Mouse (Mus musculus) intestine, embryonic 14.5 days (tissue): ENCODE measurements around the gene Adra2b. TPM values are rescaled to one million over a fixed set of nuclear protein-coding genes. Genes with fewer than 3 reads are reported as not detected.

Experiments
- ATAC-seq: fragments of 200-750 bp; cut with Nextera tagmentation; replicated peaks from 2 replicates; pipeline ENCODE4 v1.8.0; 2017; ENCODE audit warnings: low read depth, moderate number of reproducible peaks, moderate TSS enrichment, moderate library complexity; ENCODE audit not compliant: low FRiP score, low TSS enrichment
- DNase-seq: peaks from one replicate; pipeline ENCODE4 v3.0.0-alpha.2; 2018; ENCODE audit warnings: low spot score
- H3K27ac ChIP-seq: fragments of 300-500 bp; sonication (generic); 2 replicates; pipeline ENCODE4 v1.5.1; 2014; ENCODE audit warnings: low read depth, mild to moderate bottlenecking, control low read depth
- H3K27me3 ChIP-seq: fragments of 300-500 bp; sonication (generic); replicated peaks from 2 replicates; pipeline ENCODE4 v1.6.1; 2014; ENCODE audit warnings: low read length, control low read depth; ENCODE audit not compliant: control insufficient read depth, insufficient read depth
- H3K36me3 ChIP-seq: fragments of 300-500 bp; sonication (generic); 2 replicates; pipeline ENCODE4 v1.6.1; 2014; ENCODE audit warnings: low read length, control low read depth; ENCODE audit not compliant: control insufficient read depth, insufficient read depth
- H3K4me1 ChIP-seq: fragments of 300-500 bp; sonication (generic); replicated peaks from 2 replicates; pipeline ENCODE4 v1.6.1; 2014; ENCODE audit warnings: low read length, control low read depth, mixed read lengths; ENCODE audit not compliant: control insufficient read depth, insufficient read depth
- H3K4me2 ChIP-seq: fragments of 300-500 bp; sonication (generic); 2 replicates; pipeline ENCODE4 v1.6.1; 2014; ENCODE audit warnings: low read length
- H3K4me3 ChIP-seq: fragments of 300-500 bp; sonication (generic); 2 replicates; pipeline ENCODE4 v1.5.1; 2014; ENCODE audit warnings: low read depth, low read length, control low read depth, mixed read lengths
- H3K9ac ChIP-seq: fragments of 300-500 bp; sonication (generic); 2 replicates; pipeline ENCODE4 v1.6.1; 2014; ENCODE audit warnings: mild to moderate bottlenecking, low read length
- H3K9me3 ChIP-seq: fragments of 300-500 bp; sonication (generic); 2 replicates; pipeline ENCODE4 v1.6.1; 2016; ENCODE audit warnings: low read length, control low read depth; ENCODE audit not compliant: control insufficient read depth
- WGBS: fragments of 180-500 bp; shearing (Covaris S2); extraction: QIAGEN DNeasy Blood & Tissue Kit; methylation state at CpG from one replicate; pipeline ENCODE4 v1.1.7; 2014; 5-methylcytosine and 5-hydroxymethylcytosine counted together
- polyA plus RNA-seq: library from polyadenylated mRNA; unstranded; fragments of >200 nt; fragmentation: Nextera tagmentation; extraction: Ambion mirVana; gene quantifications from 2 replicates; pipeline ENCODE4 v1.2.1, GENCODE M21; 2014

Gene Adra2b
- polyA plus RNA-seq, 1 experiment from 2014 or later: 0.85 TPM

DNA sequence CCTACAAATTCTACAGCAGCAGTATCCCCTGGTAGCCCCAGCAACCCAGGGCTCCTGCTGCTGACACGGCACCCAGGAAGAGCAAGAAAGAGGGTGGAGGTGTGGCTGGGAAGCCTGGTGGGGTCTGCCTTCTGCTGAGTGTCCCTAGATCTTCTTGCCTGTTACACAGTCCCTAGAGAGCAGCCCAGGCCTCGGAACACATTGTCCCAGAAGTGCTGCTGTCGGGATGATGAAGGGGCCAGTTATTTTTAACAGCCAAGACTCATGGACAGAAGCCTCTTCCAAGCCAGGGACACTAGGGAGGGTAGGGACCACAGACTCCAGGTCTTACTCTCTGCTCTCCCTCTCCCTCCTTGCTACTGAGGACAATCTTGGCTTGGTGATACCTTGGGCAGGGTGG is 16.2 kb downstream of the Adra2b start:
- WGBS: 72% methylated on average over 3 of the region's 3 CpGs
- H3K4me1 ChIP-seq: no peaks in the 10 kb centered on the region

GRCm38 (mm10) chr2:127383881-127384280 is 20.9 kb downstream of the Adra2b start:
- Histone ChIP-seq H3K36me3 (no peaks in the 10 kb centered on the region), H3K9ac (no peak overlapping the region), H3K9me3 (no peaks in the 10 kb centered on the region), H3K4me2 (no peak overlapping the region), H3K27ac (no peak overlapping the region), H3K4me1 (no peaks in the 10 kb centered on the region), H3K27me3 (no peaks in the 10 kb centered on the region), H3K4me3 (no peak overlapping the region)
- 50% methylated on average over 7 of the region's 7 CpGs for WGBS
- DNase-seq: no peak
- ATAC-seq: no peak

More for the DNA sequence above, 16.2 kb downstream of the Adra2b start:
- Histone ChIP-seq H3K9ac (no peak overlapping the region), H3K36me3 (no peaks in the 10 kb centered on the region), H3K4me2 (no peak overlapping the region), H3K27ac (no peak overlapping the region), H3K4me3 (no peak overlapping the region), H3K9me3 (no peaks in the 10 kb centered on the region), H3K27me3 (no peaks in the 10 kb centered on the region)
- ATAC-seq: no peak
- no peak for DNase-seq

- no peak for ATAC-seq
- DNase-seq: no peak
- H3K4me1 ChIP-seq: 0 out of 2 replicates have a peak, but pooled peaks cover 2% of the 10 kb centered on the region
- no peak overlapping the region for H3K9ac ChIP-seq
- no peak overlapping the region for H3K27ac ChIP-seq
- no peaks in the 10 kb centered on the region for H3K36me3 ChIP-seq
- H3K27me3 ChIP-seq: no peaks in the 10 kb centered on the region
- no peak overlapping the region for H3K4me3 ChIP-seq
- WGBS: 56% methylated on average over 2 of the region's 2 CpGs
- H3K9me3 ChIP-seq: no peaks in the 10 kb centered on the region
- H3K4me2 ChIP-seq: no peak overlapping the region
Measured at GRCm38 (mm10) chr2:127387521-127387920, 24.5 kb downstream of the Adra2b start.

GRCm38 (mm10) chr2:127390352-127390751 is 27.3 kb downstream of the Adra2b start:
- Histone ChIP-seq H3K4me3 (no peak overlapping the region), H3K27ac (no peak overlapping the region), H3K27me3 (no peaks in the 10 kb centered on the region), H3K4me2 (no peak overlapping the region), H3K36me3 (no peaks in the 10 kb centered on the region), H3K9me3 (no peaks in the 10 kb centered on the region), H3K9ac (no peak overlapping the region), H3K4me1 (0 out of 2 replicates have a peak, but pooled peaks cover 2% of the 10 kb centered on the region)
- WGBS: 66% methylated on average over 3 of the region's 3 CpGs
- DNase-seq (no peak), ATAC-seq (no peak)

GRCm38 (mm10) chr2:127390846-127391245 is 27.8 kb downstream of the Adra2b start:
- Histone ChIP-seq H3K4me3 (no peak overlapping the region), H3K9ac (no peak overlapping the region), H3K27ac (no peak overlapping the region), H3K9me3 (no peaks in the 10 kb centered on the region), H3K36me3 (no peaks in the 10 kb centered on the region), H3K27me3 (no peaks in the 10 kb centered on the region), H3K4me1 (0 out of 2 replicates have a peak, but pooled peaks cover 2% of the 10 kb centered on the region), H3K4me2 (no peak overlapping the region)
- no peak for DNase-seq
- WGBS: 64% methylated on average over 4 of the region's 4 CpGs
- no peak for ATAC-seq

DNA sequence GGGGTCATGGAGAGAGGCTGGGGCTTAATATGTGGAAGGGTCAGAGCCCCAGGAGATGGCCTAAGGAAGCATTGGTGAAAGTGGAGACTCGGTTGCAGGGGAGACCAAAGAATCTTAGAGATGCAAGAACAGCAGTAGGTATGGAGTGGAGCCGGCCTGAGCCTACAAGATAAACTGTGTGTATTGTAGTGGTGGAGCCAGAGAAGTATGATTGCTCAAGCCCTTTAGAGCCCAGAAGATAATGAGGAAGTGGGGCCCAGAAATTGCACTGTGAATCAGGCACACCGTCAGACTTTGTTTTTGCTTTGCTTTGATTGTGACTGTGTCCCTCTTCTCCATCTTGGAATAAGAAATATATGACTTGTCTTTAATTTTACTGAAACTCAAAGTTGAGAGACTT is 28.3 kb downstream of the Adra2b start:
- H3K9me3 ChIP-seq: no peaks in the 10 kb centered on the region
- DNase-seq: no peak
- H3K4me1 ChIP-seq: 0 out of 2 replicates have a peak, but pooled peaks cover 2% of the 10 kb centered on the region
- WGBS: 56% methylated on average over 3 of the region's 3 CpGs
- no peak overlapping the region for H3K27ac ChIP-seq
- no peak overlapping the region for H3K4me2 ChIP-seq
- H3K36me3 ChIP-seq: no peaks in the 10 kb centered on the region
- H3K27me3 ChIP-seq: no peaks in the 10 kb centered on the region
- no peak overlapping the region for H3K9ac ChIP-seq
- no peak overlapping the region for H3K4me3 ChIP-seq
- no peak for ATAC-seq

- no peaks in the 10 kb centered on the region for H3K36me3 ChIP-seq
- H3K9me3 ChIP-seq: no peaks in the 10 kb centered on the region
- no peak overlapping the region for H3K27ac ChIP-seq
- H3K4me3 ChIP-seq: no peak overlapping the region
- H3K27me3 ChIP-seq: no peaks in the 10 kb centered on the region
- no peak overlapping the region for H3K4me2 ChIP-seq
- 0 out of 2 replicates have a peak, but pooled peaks cover 2% of the 10 kb centered on the region for H3K4me1 ChIP-seq
- WGBS: 70% methylated on average over 5 of the region's 5 CpGs
- ATAC-seq (peak; percentile 23; the same call in 1 of the 2 replicates), DNase-seq (no peak)
- no peak overlapping the region for H3K9ac ChIP-seq
Measured at GRCm38 (mm10) chr2:127394606-127395161, 31.7 kb downstream of the Adra2b start.

GRCm38 (mm10) chr2:127398738-127399137 is 35.7 kb downstream of the Adra2b start:
- H3K4me3 ChIP-seq: no peak overlapping the region

DNA sequence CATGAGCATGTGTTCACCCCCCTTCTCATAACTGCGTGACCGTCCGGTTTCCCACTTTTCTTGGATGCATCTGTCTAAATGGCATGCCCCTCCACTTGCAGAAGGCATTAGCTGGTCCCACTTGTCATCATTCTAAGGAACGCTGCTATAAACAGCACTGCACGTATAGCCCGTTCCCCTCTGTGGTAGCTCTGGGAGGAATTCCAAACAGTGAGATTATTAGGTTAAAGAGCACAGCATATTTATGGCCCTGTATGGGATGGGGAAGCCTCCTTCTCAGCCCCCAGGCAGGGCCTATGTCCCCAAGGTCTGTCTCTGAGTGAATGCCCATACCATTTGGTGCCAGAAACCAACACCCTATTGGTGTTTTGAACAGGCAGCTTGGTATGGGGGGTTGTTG is 48.1 kb downstream of the Adra2b start:
- whole genome bisulfite sequencing: 55% methylated on average over 6 of the region's 6 CpGs
- H3K4me2 ChIP-seq: no peak overlapping the region
- H3K36me3 ChIP-seq: no peaks in the 10 kb centered on the region
- H3K27me3 ChIP-seq: no peaks in the 10 kb centered on the region
- no peak overlapping the region for H3K9ac ChIP-seq
- DNase-seq (no peak), ATAC-seq (no peak)
- no peak overlapping the region for H3K27ac ChIP-seq
- no peaks in the 10 kb centered on the region for H3K4me1 ChIP-seq
- H3K9me3 ChIP-seq: no peaks in the 10 kb centered on the region
- H3K4me3 ChIP-seq: no peak overlapping the region

More at GRCm38 (mm10) chr2:127398738-127399137, 35.7 kb downstream of the Adra2b start:
- Histone ChIP-seq H3K4me2 (no peak overlapping the region), H3K27ac (no peak overlapping the region), H3K27me3 (no peaks in the 10 kb centered on the region), H3K9ac (no peak overlapping the region), H3K36me3 (no peaks in the 10 kb centered on the region), H3K4me1 (no peaks in the 10 kb centered on the region), H3K9me3 (no peaks in the 10 kb centered on the region)
- DNase-seq (no peak), ATAC-seq (no peak)
- WGBS: 86% methylated on average over 7 of the region's 7 CpGs
